Mouse (Mus musculus) megakaryocyte, embryonic 14.5 days (primary cell): ENCODE results near the gene Csmd2.

Experiments
- FLI1 ChIP-seq: IDR thresholded peaks from 2 replicates; pipeline ENCODE4 v1.6.1; 2012; ENCODE audit warnings: low read length, inconsistent platforms, mixed read lengths
- GATA1 ChIP-seq: IDR thresholded peaks from 3 replicates; pipeline ENCODE4 v1.6.1; 2012; ENCODE audit warnings: mixed read lengths, low read length, inconsistent platforms, borderline replicate concordance

GRCm38 (mm10) chr4:127989347-127989995 lies 1.8 kb downstream of the Csmd2 start:
- TF ChIP-seq GATA1 (no peak), FLI1 (no peak)
